Mouse (Mus musculus): Measurements from ENCODE around the gene Plet1.

Gene Plet1

DNA sequence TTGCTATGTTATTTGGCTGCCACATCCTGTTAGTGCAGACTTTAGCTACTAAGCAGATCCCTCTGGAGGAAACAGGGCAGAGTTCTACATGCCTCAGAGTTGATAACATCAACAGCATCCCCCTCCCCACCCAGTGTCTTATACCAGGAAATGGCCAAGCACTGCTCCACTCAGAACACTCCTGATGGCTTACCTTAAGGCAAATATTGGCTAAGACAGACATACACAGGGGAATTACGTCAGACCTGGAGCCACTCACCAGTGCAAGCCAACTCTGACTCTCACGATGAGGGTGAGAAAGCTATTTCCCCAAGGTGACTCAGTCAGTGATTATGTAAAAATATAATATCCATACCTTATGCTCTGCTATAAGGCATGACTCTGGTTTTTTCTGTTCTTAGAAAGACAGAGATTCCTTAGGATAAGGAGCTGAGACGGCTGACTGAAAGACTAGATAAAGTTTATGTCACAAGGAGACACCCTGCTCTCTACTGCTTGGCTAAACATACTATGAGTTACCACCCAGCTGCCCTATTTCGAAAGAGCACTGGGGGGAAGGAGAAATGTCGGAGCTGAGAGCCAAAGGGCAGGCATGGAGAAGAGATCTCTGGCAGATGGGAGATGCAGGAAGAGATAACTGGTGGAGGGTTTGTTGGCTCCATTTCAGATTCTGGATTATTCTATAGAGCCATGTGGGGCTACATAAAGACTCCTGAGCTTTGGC lies 23.8 kb upstream of the Plet1 start:
- Histone ChIP-seq H3K36me3 (ENCODE audit: insufficient read depth, low read length) (no peaks in the 10 kb centered on the region), H3K4me3 (replicated peaks; ENCODE audit: low read length) (no peak overlapping the region), H3K9me3 (ENCODE audit: low read length) (no peaks in the 10 kb centered on the region), H3K4me1 (replicated peaks; ENCODE audit: low read depth, low read length) (peaks cover 12% of the 10 kb centered on the region), H3K27me3 (ENCODE audit: insufficient read depth, low read length) (peaks cover 12% of the 10 kb centered on the region)
- no peak for TF ChIP-seq CTCF (conservative IDR thresholded peaks at IDR 0.05; ENCODE audit: low read length)
- TF ChIP-seq NANOG (IDR thresholded peaks at IDR 0.05; ENCODE audit: borderline replicate concordance, low read length) = no peak
- no peak for TF ChIP-seq POU5F1 (IDR thresholded peaks at IDR 0.05; ENCODE audit: borderline replicate concordance, low read length)

DNA sequence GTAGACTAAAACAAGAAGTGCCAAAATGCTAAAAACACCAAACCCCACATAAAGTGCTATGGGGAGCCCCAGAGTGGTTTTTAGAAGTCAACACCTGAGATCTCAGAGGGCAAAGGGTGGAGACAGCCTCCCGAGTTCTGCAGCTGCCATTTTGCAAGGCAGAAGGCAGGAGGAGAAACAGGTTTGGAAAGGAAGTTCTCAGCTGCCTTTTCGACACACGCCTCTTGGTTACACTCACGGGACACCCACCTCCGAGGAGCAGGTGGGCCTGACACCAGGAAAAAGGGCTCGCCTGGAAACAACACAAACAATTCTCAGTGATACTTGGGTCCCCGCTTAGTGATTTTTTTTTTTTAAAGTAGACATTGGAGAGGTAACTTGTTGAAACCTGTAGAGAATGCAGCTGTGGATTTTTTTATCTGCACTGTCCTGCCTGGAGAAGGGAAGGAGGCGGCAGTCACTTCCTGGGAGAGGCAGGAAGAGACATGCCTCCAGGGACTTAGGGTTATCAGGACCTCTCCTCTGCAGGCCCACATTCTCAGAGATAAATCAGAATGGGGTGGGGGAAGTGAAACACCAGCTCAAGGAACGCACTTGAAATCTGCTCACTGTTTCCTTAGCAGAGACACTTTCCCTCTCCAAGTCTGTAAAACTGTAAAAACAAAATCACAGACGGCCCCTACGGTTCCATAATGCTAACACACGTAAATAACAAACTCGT lies 23.0 kb upstream of the Plet1 start:
- Histone ChIP-seq H3K36me3 (ENCODE audit: insufficient read depth, low read length) (no peaks in the 10 kb centered on the region), H3K9me3 (ENCODE audit: low read length) (no peaks in the 10 kb centered on the region), H3K27me3 (ENCODE audit: insufficient read depth, low read length) (peaks cover 20% of the 10 kb centered on the region), H3K4me1 (replicated peaks; ENCODE audit: low read depth, low read length) (peaks cover 20% of the 10 kb centered on the region), H3K4me3 (replicated peaks; ENCODE audit: low read length) (0 out of 2 replicates have a peak overlapping the region, but pooled peaks have one; percentile 1)
- TF ChIP-seq NANOG (IDR thresholded peaks at IDR 0.05; ENCODE audit: borderline replicate concordance, low read length) (no peak), CTCF (conservative IDR thresholded peaks at IDR 0.05; ENCODE audit: low read length) (no peak), POU5F1 (IDR thresholded peaks at IDR 0.05; ENCODE audit: borderline replicate concordance, low read length) (no peak)

DNA sequence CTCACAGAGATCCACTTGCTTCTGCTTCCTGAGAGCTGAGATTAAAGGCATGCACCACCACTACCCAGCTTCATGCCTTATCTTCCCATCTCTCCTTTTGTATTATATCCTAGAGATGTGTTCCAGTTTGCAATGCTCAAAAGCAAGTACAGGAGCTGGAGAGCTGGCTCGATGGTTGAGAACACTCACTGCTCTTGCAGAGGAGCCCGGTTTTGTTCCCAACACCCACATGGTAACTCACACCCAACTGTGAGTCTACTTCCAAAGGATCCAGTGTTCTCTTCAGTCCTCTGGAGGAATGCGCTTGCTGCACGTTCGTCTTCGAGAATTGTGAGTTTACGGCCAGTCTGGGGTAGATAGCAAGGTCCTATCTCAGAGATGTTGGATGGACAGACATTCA lies 19.0 kb upstream of the Plet1 start:
- TF ChIP-seq POU5F1 (IDR thresholded peaks at IDR 0.05; ENCODE audit: borderline replicate concordance, low read length) (no peak), CTCF (conservative IDR thresholded peaks at IDR 0.05; ENCODE audit: low read length) (no peak), NANOG (IDR thresholded peaks at IDR 0.05; ENCODE audit: borderline replicate concordance, low read length) (no peak)
- Histone ChIP-seq H3K4me3 (replicated peaks; ENCODE audit: low read length) (no peak overlapping the region), H3K4me1 (replicated peaks; ENCODE audit: low read depth, low read length) (peaks cover 36% of the 10 kb centered on the region), H3K36me3 (ENCODE audit: insufficient read depth, low read length) (no peaks in the 10 kb centered on the region), H3K9me3 (ENCODE audit: low read length) (no peaks in the 10 kb centered on the region), H3K27me3 (ENCODE audit: insufficient read depth, low read length) (peaks cover 49% of the 10 kb centered on the region)

GRCm38 (mm10) chr9:50475745-50476144 lies 18.6 kb upstream of the Plet1 start:
- Histone ChIP-seq H3K4me3 (replicated peaks; ENCODE audit: low read length) (no peak overlapping the region), H3K36me3 (ENCODE audit: insufficient read depth, low read length) (no peaks in the 10 kb centered on the region), H3K4me1 (replicated peaks; ENCODE audit: low read depth, low read length) (peaks cover 35% of the 10 kb centered on the region), H3K9me3 (ENCODE audit: low read length) (no peaks in the 10 kb centered on the region), H3K27me3 (ENCODE audit: insufficient read depth, low read length) (peaks cover 49% of the 10 kb centered on the region)
- TF ChIP-seq NANOG (IDR thresholded peaks at IDR 0.05; ENCODE audit: borderline replicate concordance, low read length) (no peak), POU5F1 (IDR thresholded peaks at IDR 0.05; ENCODE audit: borderline replicate concordance, low read length) (no peak), CTCF (conservative IDR thresholded peaks at IDR 0.05; ENCODE audit: low read length) (no peak)

DNA sequence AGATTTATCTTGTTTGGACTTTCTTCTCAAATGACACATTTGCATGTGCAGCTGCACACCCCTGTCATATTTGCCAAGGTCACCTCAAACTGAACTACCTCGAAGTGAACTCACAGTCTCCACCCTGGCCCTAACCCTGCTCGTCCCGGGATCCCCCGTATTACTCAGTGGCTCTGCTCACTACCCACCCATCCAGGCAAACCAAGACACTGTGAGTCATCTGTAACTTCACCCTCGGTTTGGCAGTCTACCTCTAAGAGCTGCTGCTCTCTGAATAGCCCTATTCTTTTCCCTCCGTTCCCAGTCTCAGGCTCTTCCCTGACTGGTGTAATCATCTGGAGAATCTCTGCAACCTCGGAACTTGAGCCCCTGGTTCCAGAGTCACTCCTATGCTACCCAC lies 17.7 kb upstream of the Plet1 start:
- H3K27me3 ChIP-seq (ENCODE audit: insufficient read depth, low read length) = peaks cover 49% of the 10 kb centered on the region
- TF ChIP-seq NANOG (IDR thresholded peaks at IDR 0.05; ENCODE audit: borderline replicate concordance, low read length) (no peak), POU5F1 (IDR thresholded peaks at IDR 0.05; ENCODE audit: borderline replicate concordance, low read length) (no peak), CTCF (conservative IDR thresholded peaks at IDR 0.05; ENCODE audit: low read length) (no peak)
- peaks cover 26% of the 10 kb centered on the region for H3K4me1 ChIP-seq (replicated peaks; ENCODE audit: low read depth, low read length)
- no peak overlapping the region for H3K4me3 ChIP-seq (replicated peaks; ENCODE audit: low read length)
- H3K36me3 ChIP-seq (ENCODE audit: insufficient read depth, low read length) = no peaks in the 10 kb centered on the region
- no peaks in the 10 kb centered on the region for H3K9me3 ChIP-seq (ENCODE audit: low read length)

GRCm38 (mm10) chr9:50477270-50477669 lies 17.1 kb upstream of the Plet1 start:
- Histone ChIP-seq H3K4me1 (replicated peaks; ENCODE audit: low read depth, low read length) (peaks cover 24% of the 10 kb centered on the region), H3K36me3 (ENCODE audit: insufficient read depth, low read length) (no peaks in the 10 kb centered on the region), H3K4me3 (replicated peaks; ENCODE audit: low read length) (no peak overlapping the region), H3K9me3 (ENCODE audit: low read length) (no peaks in the 10 kb centered on the region), H3K27me3 (ENCODE audit: insufficient read depth, low read length) (peaks cover 53% of the 10 kb centered on the region)
- no peak for TF ChIP-seq CTCF (conservative IDR thresholded peaks at IDR 0.05; ENCODE audit: low read length)
- no peak for TF ChIP-seq NANOG (IDR thresholded peaks at IDR 0.05; ENCODE audit: borderline replicate concordance, low read length)
- TF ChIP-seq POU5F1 (IDR thresholded peaks at IDR 0.05; ENCODE audit: borderline replicate concordance, low read length) = no peak

DNA sequence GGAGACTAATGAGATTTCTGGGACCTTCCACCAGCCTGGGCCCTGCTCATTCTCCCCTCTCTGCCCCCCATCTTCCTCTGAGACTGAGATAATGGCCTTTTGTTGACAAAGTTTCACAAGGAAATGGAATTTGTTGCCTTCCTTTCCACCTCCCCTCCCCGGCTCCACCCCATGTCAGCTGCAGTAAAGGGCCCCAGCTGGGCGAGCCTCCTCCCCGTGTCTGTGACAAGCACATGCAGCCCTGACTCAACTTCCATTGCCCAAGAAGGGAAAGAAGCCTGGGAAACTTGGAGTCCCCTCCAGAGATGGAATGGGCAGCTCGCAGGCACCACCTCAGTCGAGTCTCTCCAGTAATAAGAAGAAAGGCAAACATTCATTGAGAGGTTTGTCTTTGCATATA lies 15.5 kb upstream of the Plet1 start:
- H3K4me1 ChIP-seq (replicated peaks; ENCODE audit: low read depth, low read length) = peaks cover 24% of the 10 kb centered on the region
- peaks cover 65% of the 10 kb centered on the region for H3K27me3 ChIP-seq (ENCODE audit: insufficient read depth, low read length)
- no peak overlapping the region for H3K4me3 ChIP-seq (replicated peaks; ENCODE audit: low read length)
- TF ChIP-seq POU5F1 (IDR thresholded peaks at IDR 0.05; ENCODE audit: borderline replicate concordance, low read length) (no peak), CTCF (conservative IDR thresholded peaks at IDR 0.05; ENCODE audit: low read length) (no peak), NANOG (IDR thresholded peaks at IDR 0.05; ENCODE audit: borderline replicate concordance, low read length) (no peak)
- H3K36me3 ChIP-seq (ENCODE audit: insufficient read depth, low read length) = no peaks in the 10 kb centered on the region
- no peaks in the 10 kb centered on the region for H3K9me3 ChIP-seq (ENCODE audit: low read length)

DNA sequence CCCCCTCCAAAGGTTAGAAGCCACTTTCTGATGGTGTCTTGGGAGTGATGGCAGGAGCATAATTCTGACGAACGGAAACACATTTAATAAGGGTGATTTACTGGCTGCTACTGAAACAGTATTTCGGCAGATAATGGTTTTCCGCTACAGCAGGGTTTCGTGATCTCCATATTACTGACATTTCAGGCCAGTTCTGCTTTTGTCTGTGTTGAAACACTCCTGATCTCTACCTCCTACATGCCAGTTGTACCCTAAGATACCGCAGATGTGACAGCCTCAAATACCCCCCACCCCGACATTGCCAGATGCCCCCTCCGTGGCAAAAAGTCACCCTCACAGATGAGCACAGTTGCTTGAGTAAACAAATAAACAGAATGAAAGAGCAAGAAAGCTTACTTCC lies 14.8 kb upstream of the Plet1 start:
- Histone ChIP-seq H3K27me3 (ENCODE audit: insufficient read depth, low read length) (peaks cover 72% of the 10 kb centered on the region), H3K36me3 (ENCODE audit: insufficient read depth, low read length) (no peaks in the 10 kb centered on the region), H3K9me3 (ENCODE audit: low read length) (no peaks in the 10 kb centered on the region), H3K4me1 (replicated peaks; ENCODE audit: low read depth, low read length) (peaks cover 24% of the 10 kb centered on the region), H3K4me3 (replicated peaks; ENCODE audit: low read length) (no peak overlapping the region)
- no peak for TF ChIP-seq CTCF (conservative IDR thresholded peaks at IDR 0.05; ENCODE audit: low read length)
- no peak for TF ChIP-seq POU5F1 (IDR thresholded peaks at IDR 0.05; ENCODE audit: borderline replicate concordance, low read length)
- TF ChIP-seq NANOG (IDR thresholded peaks at IDR 0.05; ENCODE audit: borderline replicate concordance, low read length) = no peak
